Mouse (Mus musculus) lung, postnatal 0 days (tissue): ENCODE results near the gene Nsun3. TPM values are rescaled to one million over a fixed set of nuclear protein-coding genes. Genes with fewer than 3 reads are reported as not detected.
"Not testable (repeated sequence)": the region's sequence is repeated elsewhere in the genome, so short reads cannot be mapped to it uniquely, and the experiment has no call there.

Source experiments
- ATAC-seq: fragments of 200-750 bp; cut with Nextera tagmentation; 2 replicates; pipeline ENCODE4 v1.8.0; 2017; ENCODE audit warnings: moderate library complexity
- DNase-seq: peaks from one replicate; pipeline ENCODE4 v3.0.0-alpha.2; 2016; ENCODE audit warnings: low spot score
- H3K27ac ChIP-seq: fragments of 300-500 bp; sonication (generic); 2 replicates; pipeline ENCODE4 v1.5.1; 2014; ENCODE audit warnings: antibody characterized with exemption, mild to moderate bottlenecking, low read length, mixed read lengths
- H3K27me3 ChIP-seq: fragments of 300-500 bp; sonication (generic); replicated peaks from 2 replicates; pipeline ENCODE4 v1.6.1; 2014; ENCODE audit warnings: low read length, mixed read lengths; ENCODE audit not compliant: insufficient read depth
- H3K36me3 ChIP-seq: fragments of 300-500 bp; sonication (generic); 2 replicates; pipeline ENCODE4 v1.6.1; 2014; ENCODE audit warnings: low read length, mixed read lengths; ENCODE audit not compliant: insufficient read depth
- H3K4me1 ChIP-seq: fragments of 300-500 bp; sonication (generic); 2 replicates; pipeline ENCODE4 v1.6.1; 2014; ENCODE audit warnings: antibody characterized with exemption, low read depth, low read length, mixed read lengths; ENCODE audit not compliant: insufficient read depth
- H3K4me2 ChIP-seq: fragments of 300-500 bp; sonication (generic); replicated peaks from 2 replicates; pipeline ENCODE4 v1.6.1; 2014; ENCODE audit warnings: low read depth, mild to moderate bottlenecking, low read length, moderate library complexity, mixed read lengths
- H3K4me3 ChIP-seq: fragments of 300-500 bp; sonication (generic); 2 replicates; pipeline ENCODE4 v1.5.1; 2014; ENCODE audit warnings: low read depth, low read length
- H3K9ac ChIP-seq: fragments of 300-500 bp; sonication (generic); replicated peaks from 2 replicates; pipeline ENCODE4 v1.6.1; 2014; ENCODE audit warnings: low read depth, mild to moderate bottlenecking
- H3K9me3 ChIP-seq: fragments of 300-500 bp; sonication (generic); 2 replicates; pipeline ENCODE4 v1.6.1; 2016; ENCODE audit warnings: low read length, mixed read lengths
- CTCF ChIP-seq: IDR thresholded peaks from 2 replicates; pipeline ENCODE4 v1.5.1; 2016; ENCODE audit warnings: antibody characterized with exemption, mild to moderate bottlenecking
- EP300 ChIP-seq: IDR thresholded peaks from 2 replicates; pipeline ENCODE4 v1.6.1; 2016; ENCODE audit warnings: antibody characterized with exemption, mild to moderate bottlenecking, control low read depth
- WGBS: fragments of 180-500 bp; shearing (Covaris S2); extraction: QIAGEN DNeasy Blood & Tissue Kit; methylation state at CpG from one replicate; pipeline ENCODE4 v1.1.7; 2014; 5-methylcytosine and 5-hydroxymethylcytosine counted together
- microRNA-seq: library from miRNA; unstranded; fragments of <30 nt; microRNA quantifications from one replicate; pipeline ENCODE4, GENCODE M21; 2016
- polyA plus RNA-seq: library from polyadenylated mRNA; unstranded; fragments of >200 nt; fragmentation: Nextera tagmentation; extraction: Ambion mirVana; gene quantifications from 2 replicates; pipeline ENCODE4 v1.2.1, GENCODE M21; 2015

Gene Nsun3
- polyA plus RNA-seq, 1 experiment from 2014 or later = 6.2 TPM

DNA sequence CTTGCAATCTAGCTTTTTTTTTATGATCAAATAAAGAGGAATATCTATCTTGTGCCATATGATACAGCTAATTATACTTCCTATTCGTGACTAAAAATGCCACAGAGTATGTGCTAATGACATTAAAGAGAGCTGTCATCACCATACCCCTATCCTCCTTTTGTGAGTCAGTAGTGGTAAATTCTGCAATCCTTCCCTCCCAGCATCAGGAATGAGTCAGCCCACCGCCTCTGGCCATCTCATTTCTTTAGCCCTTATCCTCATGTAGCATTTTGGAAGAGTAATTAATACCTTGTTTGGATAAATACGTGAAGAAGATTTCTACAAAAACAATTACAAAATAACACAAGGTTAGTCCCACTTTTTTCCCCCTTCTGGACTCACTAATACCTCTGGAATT, 56.8 kb downstream of the Nsun3 start:
- ATAC-seq (no peak), DNase-seq (no peak)
- 71% methylated on average over 3 of the region's 3 CpGs for WGBS
- Histone ChIP-seq H3K27ac (no peak overlapping the region), H3K36me3 (0 out of 2 replicates have a peak, but pooled peaks cover under 1% of the 10 kb centered on the region), H3K9me3 (no peaks in the 10 kb centered on the region), H3K4me1 (no peaks in the 10 kb centered on the region), H3K4me2 (no peak overlapping the region), H3K9ac (no peak overlapping the region), H3K27me3 (no peaks in the 10 kb centered on the region), H3K4me3 (no peak overlapping the region)
- TF ChIP-seq EP300 (no peak), CTCF (no peak)

DNA sequence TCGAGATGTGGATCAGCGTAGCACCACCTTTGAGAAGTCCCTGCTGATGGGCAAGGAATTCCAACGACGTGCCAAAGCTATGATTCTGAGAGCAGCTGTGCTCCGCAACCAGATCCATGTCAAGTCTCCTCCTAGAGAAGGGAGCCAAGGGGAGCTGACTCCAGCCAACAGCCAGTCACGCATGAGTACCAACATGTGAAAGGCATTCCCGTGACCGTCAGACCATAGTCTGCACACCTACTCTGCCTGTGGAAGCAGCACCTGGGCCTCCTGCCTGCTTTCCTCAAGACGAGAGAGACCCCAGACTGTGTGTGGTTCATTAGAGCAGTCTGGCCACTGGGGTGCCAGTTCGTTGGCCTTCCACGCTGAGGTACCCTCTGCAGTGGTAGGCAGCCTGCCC, 68.4 kb downstream of the Nsun3 start:
- ATAC-seq, H3K9ac ChIP-seq, H3K27ac ChIP-seq, H3K4me3 ChIP-seq, H3K4me1 ChIP-seq, H3K27me3 ChIP-seq, H3K9me3 ChIP-seq, H3K36me3 ChIP-seq, H3K4me2 ChIP-seq, DNase-seq: not testable (repeated sequence)
- WGBS = 85% methylated on average over 8 of the region's 11 CpGs

DNA sequence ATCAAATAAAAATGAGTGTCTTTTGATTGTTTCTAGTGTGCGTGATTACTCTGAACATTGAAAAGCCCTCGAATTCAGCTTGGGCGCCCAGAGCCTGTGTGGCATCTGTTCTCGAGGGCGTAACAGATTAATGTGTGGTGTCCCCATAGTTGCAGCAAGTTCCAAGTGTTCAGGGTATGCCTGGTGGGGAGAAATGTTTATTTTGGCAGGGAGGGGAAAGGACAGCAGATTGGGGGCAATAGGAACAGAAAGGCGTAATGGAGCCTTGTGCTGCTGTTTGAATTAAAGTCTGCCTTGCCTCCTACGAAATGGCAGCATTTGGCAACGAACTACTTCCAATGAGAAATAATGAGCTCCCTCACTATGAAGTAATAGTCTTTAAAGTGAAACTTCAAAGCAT, 96.2 kb downstream of the Nsun3 start:
- no peak for ATAC-seq
- TF ChIP-seq EP300 (no peak), CTCF (no peak)
- Histone ChIP-seq H3K4me2 (no peak overlapping the region), H3K9ac (no peak overlapping the region), H3K36me3 (no peaks in the 10 kb centered on the region), H3K9me3 (no peaks in the 10 kb centered on the region), H3K27ac (no peak overlapping the region), H3K4me3 (no peak overlapping the region), H3K4me1 (no peaks in the 10 kb centered on the region), H3K27me3 (no peaks in the 10 kb centered on the region)
- 74% methylated on average over 8 of the region's 8 CpGs for WGBS
- DNase-seq = no peak

DNA sequence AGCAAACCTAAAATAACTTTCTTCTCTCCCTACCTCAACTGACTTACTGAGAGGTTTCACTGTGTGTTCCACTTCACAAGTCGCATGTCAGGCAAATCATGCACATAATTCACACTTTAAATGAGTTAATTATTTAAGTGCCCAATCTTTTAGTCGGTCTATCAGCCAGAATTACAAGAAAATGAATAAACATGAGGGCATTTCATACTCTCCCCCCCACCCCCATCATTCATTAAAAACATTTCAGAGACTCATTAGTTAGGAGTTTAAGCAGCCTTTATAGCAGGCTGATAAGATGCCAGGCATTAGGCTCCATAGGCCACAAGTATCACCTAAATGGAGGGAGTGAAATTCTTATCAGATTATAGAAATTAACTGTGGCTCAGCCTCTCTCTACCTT, 100.5 kb downstream of the Nsun3 start:
- Histone ChIP-seq H3K36me3 (no peaks in the 10 kb centered on the region), H3K4me3 (no peak overlapping the region), H3K9ac (no peak overlapping the region), H3K4me1 (no peaks in the 10 kb centered on the region), H3K4me2 (no peak overlapping the region), H3K27me3 (no peaks in the 10 kb centered on the region), H3K27ac (no peak overlapping the region), H3K9me3 (no peaks in the 10 kb centered on the region)
- DNase-seq (no peak), ATAC-seq (no peak)
- TF ChIP-seq EP300 (no peak), CTCF (no peak)
- 65% methylated on average over 2 of the region's 2 CpGs for WGBS

DNA sequence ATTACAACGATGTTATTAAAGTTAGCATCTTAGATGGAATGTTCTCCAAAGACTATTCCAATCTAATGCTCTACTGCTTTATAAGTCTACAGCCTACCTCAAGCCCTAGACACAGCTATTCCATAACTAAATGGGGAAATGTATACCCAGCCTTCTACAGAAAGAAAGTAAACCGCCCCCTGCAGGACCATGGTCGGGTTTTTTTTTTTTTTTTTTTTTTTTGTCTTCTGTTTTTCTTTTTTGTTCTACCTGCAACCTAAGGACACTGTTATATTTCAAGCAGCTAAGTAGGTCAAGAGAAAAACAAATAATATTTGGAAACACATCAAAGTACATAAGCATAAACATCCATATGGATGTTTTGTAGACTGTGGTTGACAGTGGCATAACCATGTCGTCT, 101.1 kb downstream of the Nsun3 start:
- H3K27me3 ChIP-seq = no peaks in the 10 kb centered on the region
- no peak overlapping the region for H3K4me2 ChIP-seq
- no peak overlapping the region for H3K27ac ChIP-seq
- H3K4me1 ChIP-seq = no peaks in the 10 kb centered on the region
- ATAC-seq = no peak
- H3K9me3 ChIP-seq = no peaks in the 10 kb centered on the region
- no peak overlapping the region for H3K9ac ChIP-seq
- TF ChIP-seq CTCF (no peak), EP300 (no peak)
- no peaks in the 10 kb centered on the region for H3K36me3 ChIP-seq
- DNase-seq = no peak
- H3K4me3 ChIP-seq = no peak overlapping the region
- WGBS = 68% methylated on average over 4 of the region's 4 CpGs

Small RNAs within 50 kb of the gene (microRNA-seq; reads per million reads assigned to microRNA genes)
- not detected for gene Gm25986

Other genes with a start within 250 kb of the Nsun3 start
- gene Stx19, start 27.9 kb upstream of the Nsun3 start, polyA plus RNA-seq = 9.8 and 10.3 TPM in 2 replicates
- 22.8 and 23.9 TPM in 2 replicates for gene Arl13b, start 60.2 kb upstream of the Nsun3 start, polyA plus RNA-seq
- gene Pros1, start 67.5 kb upstream of the Nsun3 start, polyA plus RNA-seq = 74.3 and 74.4 TPM in 2 replicates